Mouse (Mus musculus): Measurements from ENCODE around the gene Spock1. TPM values are rescaled to one million over a fixed set of nuclear protein-coding genes. Genes with fewer than 3 reads are reported as not detected.

Gene Spock1
- total and polyA plus RNA-seq, 3 experiments: not detected

GRCm38 (mm10) chr13:57585131-57585530 is 323.0 kb downstream of the Spock1 start:
- no peaks in the 10 kb centered on the region for H3K4me1 ChIP-seq (ENCODE audit: control insufficient read depth in 1 of 2, insufficient read depth in 2 of 2)
- no peak overlapping the region for H3K9ac ChIP-seq (ENCODE audit: insufficient read depth, low read depth)
- H3K79me2 ChIP-seq (replicated peaks; ENCODE audit: control insufficient read depth, extremely low read depth, insufficient read depth, poor library complexity, severe bottlenecking): no peaks in the 10 kb centered on the region; the same call in 1 of the 2 replicates
- TF ChIP-seq CHD2 (IDR thresholded peaks at IDR 0.05; ENCODE audit: low read length) (no peak), BHLHE40 (IDR thresholded peaks at IDR 0.05; ENCODE audit: low read depth, low read length) (no peak), ZNF384 (IDR thresholded peaks at IDR 0.05; ENCODE audit: low read depth, low read length) (no peak), UBTF (IDR thresholded peaks at IDR 0.05; ENCODE audit: low read depth, low read length) (no peak), POLR2A (IDR thresholded peaks at IDR 0.05; ENCODE audit: low read depth, low read length) (no peak), MAFK (IDR thresholded peaks at IDR 0.05; ENCODE audit: insufficient replicate concordance, low read length) (no peak), TBP (conservative IDR thresholded peaks at IDR 0.05; ENCODE audit: low read depth, low read length) (no peak), MAZ (IDR thresholded peaks at IDR 0.05; ENCODE audit: low read depth, low read length) (no peak), MEF2A (IDR thresholded peaks at IDR 0.05; ENCODE audit: borderline replicate concordance, low read depth, low read length) (no peak), CTCF (conservative IDR thresholded peaks at IDR 0.05 in 1 of 2, IDR thresholded peaks at IDR 0.05 in 1 of 2; ENCODE audit: low read depth in 2 of 2, low read length in 2 of 2) (no peak), MYC (IDR thresholded peaks at IDR 0.05; ENCODE audit: low read depth, low read length) (no peak), RCOR1 (conservative IDR thresholded peaks at IDR 0.05; ENCODE audit: low read depth, low read length) (no peak), JUND (conservative IDR thresholded peaks at IDR 0.05; ENCODE audit: low read depth, low read length) (no peak), NELFE (IDR thresholded peaks at IDR 0.05; ENCODE audit: low read depth, low read length) (no peak), TCF12 (IDR thresholded peaks at IDR 0.05; ENCODE audit: low read depth, low read length) (no peak)
- dilution Hi-C loops (cut with MboI; ENCODE audit: extremely low pct_ligation_motif_present, extremely low pct_unique_long_range_greater_than_20kb, low sequenced_read_pairs) (no loop called here), in situ Hi-C loops (cut with MboI; ENCODE audit: low pct_ligation_motif_present, low pct_unique_long_range_greater_than_20kb, low sequenced_read_pairs) (no loop called here)
- H3K27ac ChIP-seq (ENCODE audit: insufficient read depth, low read depth): no peak overlapping the region
- H3K36me3 ChIP-seq (replicated peaks in 1 of 2; ENCODE audit: control insufficient read depth in 1 of 2, insufficient read depth in 1 of 2, low read length in 1 of 2): no peaks in the 10 kb centered on the region
- no peak for DNase-seq (ENCODE audit: extremely low read depth)
- no peaks in the 10 kb centered on the region for H3K27me3 ChIP-seq (replicated peaks)
- H3K9me3 ChIP-seq (replicated peaks; ENCODE audit: low read length): peaks cover 86% of the 10 kb centered on the region
- no peak overlapping the region for H3K4me3 ChIP-seq (replicated peaks in 1 of 3; ENCODE audit: low read depth in 2 of 3, low read length in 2 of 3, poor library complexity in 1 of 3)
- H3K4me2 ChIP-seq (ENCODE audit: insufficient read depth, low read depth, poor library complexity, severe bottlenecking): no peak overlapping the region

- no peak for DNase-seq (ENCODE audit: extremely low read depth)
- Histone ChIP-seq H3K4me3 (replicated peaks in 1 of 3; ENCODE audit: low read depth in 2 of 3, low read length in 2 of 3, poor library complexity in 1 of 3) (no peak overlapping the region), H3K9me3 (replicated peaks; ENCODE audit: low read length) (peaks cover 90% of the 10 kb centered on the region), H3K27me3 (replicated peaks) (no peaks in the 10 kb centered on the region), H3K4me2 (ENCODE audit: insufficient read depth, low read depth, poor library complexity, severe bottlenecking) (no peak overlapping the region), H3K9ac (ENCODE audit: insufficient read depth, low read depth) (no peak overlapping the region), H3K36me3 (replicated peaks in 1 of 2; ENCODE audit: control insufficient read depth in 1 of 2, insufficient read depth in 1 of 2, low read length in 1 of 2) (no peaks in the 10 kb centered on the region), H3K4me1 (ENCODE audit: control insufficient read depth in 1 of 2, insufficient read depth in 2 of 2) (no peaks in the 10 kb centered on the region), H3K27ac (ENCODE audit: insufficient read depth, low read depth) (no peak overlapping the region), H3K79me2 (replicated peaks; ENCODE audit: control insufficient read depth, extremely low read depth, insufficient read depth, poor library complexity, severe bottlenecking) (no peaks in the 10 kb centered on the region; the same call in 1 of the 2 replicates)
- in situ Hi-C loops (cut with MboI; ENCODE audit: low pct_ligation_motif_present, low pct_unique_long_range_greater_than_20kb, low sequenced_read_pairs): no loop called here
- TF ChIP-seq USF2 (conservative IDR thresholded peaks at IDR 0.05; ENCODE audit: low read depth, low read length) (no peak), RAD21 (IDR thresholded peaks at IDR 0.05; ENCODE audit: low read depth, low read length) (no peak), HCFC1 (IDR thresholded peaks at IDR 0.05; ENCODE audit: low read depth, low read length) (no peak), TCF12 (IDR thresholded peaks at IDR 0.05; ENCODE audit: low read depth, low read length) (no peak), SMC3 (IDR thresholded peaks at IDR 0.05; ENCODE audit: low read depth, low read length) (no peak), SIN3A (IDR thresholded peaks at IDR 0.05; ENCODE audit: low read length) (no peak), UBTF (IDR thresholded peaks at IDR 0.05; ENCODE audit: low read depth, low read length) (no peak), MYC (IDR thresholded peaks at IDR 0.05; ENCODE audit: low read depth, low read length) (no peak)
- dilution Hi-C loops (cut with MboI; ENCODE audit: extremely low pct_ligation_motif_present, extremely low pct_unique_long_range_greater_than_20kb, low sequenced_read_pairs): no loop called here
Observed at GRCm38 (mm10) chr13:57582314-57582976, 325.7 kb downstream of the Spock1 start.
